Mouse (Mus musculus) MEL (cell line): Measurements from ENCODE around the gene Actn1. TPM values are rescaled to one million over a fixed set of nuclear protein-coding genes. Genes with fewer than 3 reads are reported as not detected.

Source experiments
- DNase-seq: peaks from one replicate; pipeline ENCODE4 v3.0.0; 2011; ENCODE audit warnings: low read depth, low spot score
- H3K27ac ChIP-seq: 2 replicates; pipeline ENCODE4 v1.5.1; 2012; ENCODE audit warnings: low read depth, mild to moderate bottlenecking, control low read depth, low read length, moderate library complexity; ENCODE audit not compliant: control insufficient read depth
- H3K27me3 ChIP-seq, 2 experiments: fragments of 150-350 bp in 1 of 2; sonication (generic) in 1 of 2; 2 replicates each; pipeline ENCODE4 v1.6.1; 2012; ENCODE audit warnings: low read length in 2 of 2, mild to moderate bottlenecking in 2 of 2, improper control_type of control experiment in 1 of 2, moderate library complexity in 1 of 2; ENCODE audit not compliant: insufficient read depth in 2 of 2, control insufficient read depth in 1 of 2
- H3K36me3 ChIP-seq, 2 experiments: 2 replicates each; pipeline ENCODE4 v1.6.1; 2012 to 2014; ENCODE audit warnings: low read length in 2 of 2, improper control_type of control experiment in 1 of 2, inconsistent platforms in 1 of 2, mild to moderate bottlenecking in 1 of 2; ENCODE audit not compliant: insufficient read depth in 2 of 2, control insufficient read depth in 1 of 2
- H3K4me1 ChIP-seq, 2 experiments: fragments of 150-350 bp in 1 of 2; sonication (generic) in 1 of 2; 2 replicates each; pipeline ENCODE4 v1.6.1; 2012; ENCODE audit warnings: low read length in 2 of 2, improper control_type of control experiment in 1 of 2, mild to moderate bottlenecking in 1 of 2; ENCODE audit not compliant: insufficient read depth in 2 of 2, control insufficient read depth in 1 of 2
- H3K4me3 ChIP-seq, 2 experiments: fragments of 150-350 bp in 1 of 2; sonication (generic) in 1 of 2; 2 replicates each; pipeline ENCODE4 v1.5.1; 2012; ENCODE audit warnings: low read depth in 2 of 2, low read length in 2 of 2, mild to moderate bottlenecking in 2 of 2, moderate library complexity in 2 of 2, control low read depth in 1 of 2, improper control_type of control experiment in 1 of 2; ENCODE audit not compliant: control insufficient read depth in 1 of 2, insufficient read depth in 1 of 2
- H3K79me2 ChIP-seq: 2 replicates; pipeline ENCODE4 v1.6.1; 2012; ENCODE audit warnings: mild to moderate bottlenecking, low read length, moderate library complexity; ENCODE audit not compliant: control insufficient read depth, poor library complexity, insufficient read depth
- H3K9ac ChIP-seq: 2 replicates; pipeline ENCODE4 v1.6.1; 2012; ENCODE audit warnings: low read depth, mild to moderate bottlenecking, control low read depth, low read length, moderate library complexity; ENCODE audit not compliant: control insufficient read depth, poor library complexity, severe bottlenecking
- H3K9me3 ChIP-seq: fragments of 150-350 bp; sonication (generic); replicated peaks from 2 replicates; pipeline ENCODE4 v1.6.1; 2012; ENCODE audit warnings: mild to moderate bottlenecking, low read length, improper control_type of control experiment, moderate library complexity; ENCODE audit not compliant: insufficient read depth
- BHLHE40 ChIP-seq: IDR thresholded peaks from 2 replicates; pipeline ENCODE4 v1.6.1; 2012; ENCODE audit warnings: low read depth, mild to moderate bottlenecking, inconsistent platforms, low read length, improper control_type of control experiment, borderline replicate concordance
- CHD1 ChIP-seq: IDR thresholded peaks from 2 replicates; pipeline ENCODE4 v1.6.1; 2012; ENCODE audit warnings: low read depth, mild to moderate bottlenecking, inconsistent platforms, low read length, improper control_type of control experiment
- CHD2 ChIP-seq: IDR thresholded peaks from 2 replicates; pipeline ENCODE4 v1.6.1; 2011; ENCODE audit warnings: low read length, improper control_type of control experiment
- CTCF ChIP-seq, 3 experiments: IDR thresholded peaks in 2 of 3; conservative IDR thresholded peaks in 1 of 3; 2 replicates each; pipeline ENCODE4 v1.5.1; 2011 to 2012; ENCODE audit warnings: low read length in 3 of 3, low read depth in 2 of 3, mild to moderate bottlenecking in 2 of 3, improper control_type of control experiment in 1 of 3, inconsistent platforms in 1 of 3, mixed read lengths in 1 of 3, moderate library complexity in 1 of 3; ENCODE audit not compliant: control insufficient read depth in 1 of 3, insufficient read depth in 1 of 3, poor library complexity in 1 of 3, severe bottlenecking in 1 of 3
- E2F4 ChIP-seq: IDR thresholded peaks from 2 replicates; pipeline ENCODE4 v1.6.1; 2011; ENCODE audit warnings: low read depth, low read length, improper control_type of control experiment, borderline replicate concordance
- ELF1 ChIP-seq: IDR thresholded peaks from 2 replicates; pipeline ENCODE4 v1.6.1; 2014; ENCODE audit warnings: low read depth, mild to moderate bottlenecking, inconsistent platforms, low read length, improper control_type of control experiment, moderate library complexity
- EP300 ChIP-seq, 2 experiments: IDR thresholded peaks; 2 replicates each; pipeline ENCODE4 v1.6.1; 2011; ENCODE audit warnings: improper control_type of control experiment in 2 of 2, low read length in 2 of 2, low read depth in 1 of 2, mild to moderate bottlenecking in 1 of 2
- ETS1 ChIP-seq: IDR thresholded peaks from 2 replicates; pipeline ENCODE4 v1.6.1; 2012; ENCODE audit warnings: low read depth, mild to moderate bottlenecking, inconsistent platforms, low read length, improper control_type of control experiment, moderate library complexity
- GABPA ChIP-seq: IDR thresholded peaks from 2 replicates; pipeline ENCODE4 v1.6.1; 2012; ENCODE audit warnings: low read depth, mild to moderate bottlenecking, inconsistent platforms, low read length, improper control_type of control experiment, moderate library complexity
- HCFC1 ChIP-seq: IDR thresholded peaks from 2 replicates; pipeline ENCODE4 v1.6.1; 2012; ENCODE audit warnings: low read depth, mild to moderate bottlenecking, inconsistent platforms, low read length, improper control_type of control experiment, moderate library complexity
- JUND ChIP-seq: IDR thresholded peaks from 2 replicates; pipeline ENCODE4 v1.6.1; 2011; ENCODE audit warnings: low read depth, mild to moderate bottlenecking, improper control_type of control experiment, low read length
- KAT2A ChIP-seq: conservative IDR thresholded peaks from 2 replicates; pipeline ENCODE4 v1.6.1; 2012; ENCODE audit warnings: low read depth, low read length, improper control_type of control experiment, inconsistent platforms
- MAX ChIP-seq: IDR thresholded peaks from 2 replicates; pipeline ENCODE4 v1.6.1; 2011; ENCODE audit warnings: low read length, improper control_type of control experiment
- MAZ ChIP-seq: IDR thresholded peaks from 2 replicates; pipeline ENCODE4 v1.6.1; 2012; ENCODE audit warnings: low read depth, mild to moderate bottlenecking, inconsistent platforms, low read length, improper control_type of control experiment
- MEF2A ChIP-seq: IDR thresholded peaks from 2 replicates; pipeline ENCODE4 v1.6.1; 2014; ENCODE audit warnings: low read depth, mild to moderate bottlenecking, inconsistent platforms, low read length, improper control_type of control experiment; ENCODE audit not compliant: poor library complexity, insufficient replicate concordance, severe bottlenecking; ENCODE audit errors: extremely low read depth
- MXI1 ChIP-seq: IDR thresholded peaks from 2 replicates; pipeline ENCODE4 v1.6.1; 2011; ENCODE audit warnings: mild to moderate bottlenecking, low read depth, low read length, improper control_type of control experiment
- MYB ChIP-seq: IDR thresholded peaks from 2 replicates; pipeline ENCODE4 v1.6.1; 2011; ENCODE audit warnings: mild to moderate bottlenecking, low read depth, low read length, improper control_type of control experiment
- MYC ChIP-seq: IDR thresholded peaks from 2 replicates; pipeline ENCODE4 v1.6.1; 2011; ENCODE audit warnings: low read depth, mild to moderate bottlenecking, low read length, improper control_type of control experiment, moderate library complexity
- NELFE ChIP-seq: IDR thresholded peaks from 2 replicates; pipeline ENCODE4 v1.6.1; 2011; ENCODE audit warnings: low read depth, low read length, improper control_type of control experiment
- NRF1 ChIP-seq: IDR thresholded peaks from 2 replicates; pipeline ENCODE4 v1.6.1; 2014; ENCODE audit warnings: low read depth, mild to moderate bottlenecking, inconsistent platforms, low read length, improper control_type of control experiment, moderate library complexity; ENCODE audit not compliant: poor library complexity, insufficient read depth, severe bottlenecking
- POLR2A ChIP-seq, 2 experiments: IDR thresholded peaks; 2 replicates each; pipeline ENCODE4 v1.6.1; 2011 to 2012; ENCODE audit warnings: low read length in 2 of 2, mild to moderate bottlenecking in 2 of 2, control low read depth in 1 of 2, improper control_type of control experiment in 1 of 2, low read depth in 1 of 2, moderate library complexity in 1 of 2; ENCODE audit not compliant: control insufficient read depth in 1 of 2, insufficient read depth in 1 of 2, poor library complexity in 1 of 2
- POLR2AphosphoS2 ChIP-seq: IDR thresholded peaks from 2 replicates; pipeline ENCODE4 v1.6.1; 2011; ENCODE audit warnings: low read length, improper control_type of control experiment
- POLR2AphosphoS5 ChIP-seq: IDR thresholded peaks from 2 replicates; pipeline ENCODE4 v1.6.1; 2012; ENCODE audit warnings: low read depth, borderline replicate concordance, mild to moderate bottlenecking, inconsistent platforms, low read length, moderate library complexity, mixed read lengths
- RAD21 ChIP-seq: IDR thresholded peaks from 2 replicates; pipeline ENCODE4 v1.6.1; 2011; ENCODE audit warnings: mild to moderate bottlenecking, low read depth, low read length, improper control_type of control experiment
- RCOR1 ChIP-seq: IDR thresholded peaks from 2 replicates; pipeline ENCODE4 v1.6.1; 2012; ENCODE audit warnings: low read depth, mild to moderate bottlenecking, inconsistent platforms, low read length, improper control_type of control experiment
- SIN3A ChIP-seq: IDR thresholded peaks from 2 replicates; pipeline ENCODE4 v1.6.1; 2012; ENCODE audit warnings: low read length, improper control_type of control experiment, inconsistent platforms
- SMC3 ChIP-seq: IDR thresholded peaks from 2 replicates; pipeline ENCODE4 v1.6.1; 2011; ENCODE audit warnings: low read depth, low read length, improper control_type of control experiment
- TAL1 ChIP-seq: IDR thresholded peaks from 2 replicates; pipeline ENCODE4 v1.6.1; 2012; ENCODE audit warnings: mild to moderate bottlenecking, inconsistent platforms, low read length, moderate library complexity, mixed read lengths
- TBP ChIP-seq: IDR thresholded peaks from 2 replicates; pipeline ENCODE4 v1.8.0; 2011; ENCODE audit warnings: low read depth, low read length, improper control_type of control experiment
- TCF12 ChIP-seq: IDR thresholded peaks from 2 replicates; pipeline ENCODE4 v1.6.1; 2014; ENCODE audit warnings: low read depth, mild to moderate bottlenecking, inconsistent platforms, low read length, improper control_type of control experiment, moderate library complexity
- UBTF ChIP-seq: IDR thresholded peaks from 2 replicates; pipeline ENCODE4 v1.6.1; 2012; ENCODE audit warnings: low read depth, mild to moderate bottlenecking, inconsistent platforms, low read length, improper control_type of control experiment, moderate library complexity, borderline replicate concordance; ENCODE audit not compliant: insufficient read depth
- USF1 ChIP-seq: IDR thresholded peaks from 2 replicates; pipeline ENCODE4 v1.6.1; 2014; ENCODE audit warnings: low read depth, mild to moderate bottlenecking, inconsistent platforms, low read length, improper control_type of control experiment, moderate library complexity
- USF2 ChIP-seq, 2 experiments: IDR thresholded peaks; 2 replicates each; pipeline ENCODE4 v1.6.1; 2011 to 2012; ENCODE audit warnings: improper control_type of control experiment in 2 of 2, low read length in 2 of 2, borderline replicate concordance in 1 of 2, inconsistent platforms in 1 of 2, low read depth in 1 of 2, mild to moderate bottlenecking in 1 of 2; ENCODE audit not compliant: insufficient read depth in 1 of 2
- ZC3H11A ChIP-seq: IDR thresholded peaks from 2 replicates; pipeline ENCODE4 v1.6.1; 2012; ENCODE audit warnings: low read depth, mild to moderate bottlenecking, inconsistent platforms, low read length, improper control_type of control experiment
- ZKSCAN1 ChIP-seq: IDR thresholded peaks from 2 replicates; pipeline ENCODE4 v1.6.1; 2012; ENCODE audit warnings: low read depth, mild to moderate bottlenecking, inconsistent platforms, low read length, improper control_type of control experiment, moderate library complexity
- ZMIZ1 ChIP-seq: IDR thresholded peaks from 2 replicates; pipeline ENCODE4 v1.6.1; 2012; ENCODE audit warnings: low read depth, mild to moderate bottlenecking, inconsistent platforms, low read length, improper control_type of control experiment, moderate library complexity
- ZNF384 ChIP-seq: IDR thresholded peaks from 2 replicates; pipeline ENCODE4 v1.6.1; 2012; ENCODE audit warnings: low read depth, mild to moderate bottlenecking, inconsistent platforms, low read length, improper control_type of control experiment
- polyA plus RNA-seq, 2 experiments: library from polyadenylated mRNA; stranded (reverse) in 1 of 2; unstranded in 1 of 2; fragments of >175 nt in 1 of 2; fragments of >200 nt in 1 of 2; gene quantifications; 2 replicates each; pipeline versions ENCODE4 v1.2.1 to v1.2.4; 2012; ENCODE audit warnings: low replicate concordance in 2 of 2, low read depth in 1 of 2; ENCODE audit not compliant: insufficient read length in 2 of 2, insufficient read depth in 1 of 2, missing spikeins in 1 of 2
- total RNA-seq: library from RNA; depleted of rRNA; stranded (reverse); fragments of 300-350 nt; gene quantifications from 2 replicates; pipeline ENCODE4 v1.2.3, GENCODE M21; 2012

Actn1 gene
- total and polyA plus RNA-seq, 3 experiments, result 7.8 to 27.0 TPM; not detected in 1

DNA sequence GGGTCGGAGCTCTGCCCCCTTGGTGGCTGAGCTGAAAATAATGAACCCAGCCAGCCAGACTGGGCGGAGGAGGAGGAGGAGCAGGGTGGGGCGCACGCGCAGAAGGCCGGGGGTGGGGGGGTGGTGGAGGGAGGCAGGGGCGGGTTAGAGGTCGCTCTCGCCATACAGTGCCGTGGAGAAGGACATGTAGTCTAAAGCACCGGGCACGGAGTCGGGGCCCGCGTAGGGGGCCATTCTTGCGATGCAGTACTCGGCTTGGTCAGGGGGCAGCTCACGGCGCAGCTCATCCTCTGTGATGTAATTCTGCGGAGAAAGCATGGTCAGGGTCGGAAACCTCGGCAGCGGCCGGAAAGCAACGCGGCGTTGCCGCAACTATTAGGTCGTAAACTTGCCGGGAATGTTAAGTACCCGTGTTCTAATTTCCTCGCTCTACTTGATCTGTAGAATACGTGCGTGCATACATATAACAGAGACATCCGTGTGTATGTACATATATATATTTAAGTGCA lies 91.9 kb downstream of the Actn1 start:
- Histone ChIP-seq H3K27ac (peak overlapping the region; percentile 91), H3K36me3 (peaks cover 0 to 10% of the 10 kb centered on the region in 2 experiments; a peak in 2 of 4 replicates)
- no peak for TF ChIP-seq ZNF384
- no peak for TF ChIP-seq BHLHE40
- no peak for TF ChIP-seq SMC3
- no peak for TF ChIP-seq POLR2AphosphoS5
- no peak for TF ChIP-seq USF2 (IDR thresholded peaks at IDR 0.05; ENCODE audit: borderline replicate concordance in 1 of 2, insufficient read depth in 1 of 2, low read depth in 1 of 2, low read length in 2 of 2)
- TF ChIP-seq UBTF, result no peak
- TF ChIP-seq NRF1, result peak; percentile 66
- TF ChIP-seq ZKSCAN1, result no peak
- no peak for TF ChIP-seq MEF2A
- TF ChIP-seq MAX, result peak; percentile 96
- no peak for TF ChIP-seq RAD21
- no peak; the same call in 1 of the 2 replicates for TF ChIP-seq TCF12
- no peak for TF ChIP-seq CHD1
- peak; percentile 99 for TF ChIP-seq MYC
- no peak for TF ChIP-seq USF1
- TF ChIP-seq POLR2AphosphoS2, result peak; percentile 79
- peak; percentile 89 for TF ChIP-seq KAT2A
- peak; percentile 54; the same call in 1 of the 2 replicates for TF ChIP-seq ELF1
- TF ChIP-seq SIN3A, result peak; percentile 92
- no peak for TF ChIP-seq JUND
- no peak for TF ChIP-seq MYB
- no peak for TF ChIP-seq EP300 (IDR thresholded peaks at IDR 0.05; ENCODE audit: low read depth in 1 of 2, low read length in 2 of 2)
- no peak for TF ChIP-seq CHD2
- peak; percentile 94 for TF ChIP-seq MXI1
- TF ChIP-seq CTCF (IDR thresholded peaks at IDR 0.05 in 2 of 3, conservative IDR thresholded peaks at IDR 0.05 in 1 of 3; ENCODE audit: control insufficient read depth in 1 of 3, insufficient read depth in 1 of 3, low read depth in 2 of 3, low read length in 3 of 3, poor library complexity in 1 of 3, severe bottlenecking in 1 of 3), result no peak
- TF ChIP-seq POLR2A (IDR thresholded peaks at IDR 0.05; ENCODE audit: control insufficient read depth in 1 of 2, insufficient read depth in 1 of 2, low read depth in 1 of 2, low read length in 2 of 2, poor library complexity in 1 of 2), result peak; percentile 89 to 96
- TF ChIP-seq E2F4, result no peak
- no peak for TF ChIP-seq ZC3H11A
- TF ChIP-seq TBP, result peak; percentile 87
- TF ChIP-seq MAZ, result peak; percentile 16; the same call in 1 of the 2 replicates
- no peak; the same call in 1 of the 2 replicates for TF ChIP-seq ETS1
- TF ChIP-seq ZMIZ1, result no peak
- TF ChIP-seq TAL1, result no peak
- no peak for TF ChIP-seq RCOR1
- no peak for TF ChIP-seq GABPA
- peak; percentile 87 for TF ChIP-seq NELFE
- peak; percentile 92 for TF ChIP-seq HCFC1

More for the DNA sequence above, 91.9 kb downstream of the Actn1 start:
- peak overlapping the region; percentile 86 to 90 for H3K4me3 ChIP-seq
- peaks cover 6 to 12% of the 10 kb centered on the region in 2 experiments for H3K4me1 ChIP-seq
- peak overlapping the region; percentile 97 for H3K9ac ChIP-seq
- H3K9me3 ChIP-seq, result no peaks in the 10 kb centered on the region
- DNase-seq, result peak; percentile 94
- no peaks in the 10 kb centered on the region for H3K27me3 ChIP-seq
- H3K79me2 ChIP-seq, result peaks cover 2% of the 10 kb centered on the region; the same call in 1 of the 2 replicates
